Mouse (Mus musculus) right cerebral cortex, adult 18-20 months (tissue): Measurements from ENCODE around the gene Gm20388.

Experiments used
- DNase-seq: peaks from one replicate; pipeline ENCODE4 v3.0.0; 2022; ENCODE audit warnings: mixed read lengths

Gm20388 gene

DNA sequence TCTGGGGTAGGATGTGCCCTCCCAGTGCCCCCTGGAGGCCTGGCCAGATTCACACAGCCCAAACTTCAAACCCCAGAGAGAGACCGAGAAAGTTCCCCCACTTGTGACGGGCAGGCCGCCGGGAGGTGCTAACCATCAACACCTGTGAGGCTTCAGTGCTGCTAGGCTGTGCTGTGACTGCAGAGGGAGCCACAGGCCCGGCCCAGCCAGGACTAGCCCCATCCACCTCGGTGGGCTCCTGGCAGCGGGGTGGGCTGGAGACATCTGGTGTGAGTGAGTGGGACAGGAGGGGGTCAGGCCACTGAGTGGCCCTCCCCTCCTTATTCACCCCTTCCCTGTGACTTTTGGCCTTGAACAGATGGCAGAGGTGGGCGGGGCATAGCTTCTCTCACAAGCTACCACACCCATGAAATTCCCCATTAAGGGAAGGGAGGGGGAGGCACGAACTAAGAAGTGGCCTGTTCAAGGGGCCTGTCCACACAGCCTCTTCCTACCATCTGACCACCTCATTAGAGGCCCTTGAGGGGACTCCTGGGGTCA is 497.1 kb downstream of the Gm20388 start:
- DNase-seq = no peak

DNA sequence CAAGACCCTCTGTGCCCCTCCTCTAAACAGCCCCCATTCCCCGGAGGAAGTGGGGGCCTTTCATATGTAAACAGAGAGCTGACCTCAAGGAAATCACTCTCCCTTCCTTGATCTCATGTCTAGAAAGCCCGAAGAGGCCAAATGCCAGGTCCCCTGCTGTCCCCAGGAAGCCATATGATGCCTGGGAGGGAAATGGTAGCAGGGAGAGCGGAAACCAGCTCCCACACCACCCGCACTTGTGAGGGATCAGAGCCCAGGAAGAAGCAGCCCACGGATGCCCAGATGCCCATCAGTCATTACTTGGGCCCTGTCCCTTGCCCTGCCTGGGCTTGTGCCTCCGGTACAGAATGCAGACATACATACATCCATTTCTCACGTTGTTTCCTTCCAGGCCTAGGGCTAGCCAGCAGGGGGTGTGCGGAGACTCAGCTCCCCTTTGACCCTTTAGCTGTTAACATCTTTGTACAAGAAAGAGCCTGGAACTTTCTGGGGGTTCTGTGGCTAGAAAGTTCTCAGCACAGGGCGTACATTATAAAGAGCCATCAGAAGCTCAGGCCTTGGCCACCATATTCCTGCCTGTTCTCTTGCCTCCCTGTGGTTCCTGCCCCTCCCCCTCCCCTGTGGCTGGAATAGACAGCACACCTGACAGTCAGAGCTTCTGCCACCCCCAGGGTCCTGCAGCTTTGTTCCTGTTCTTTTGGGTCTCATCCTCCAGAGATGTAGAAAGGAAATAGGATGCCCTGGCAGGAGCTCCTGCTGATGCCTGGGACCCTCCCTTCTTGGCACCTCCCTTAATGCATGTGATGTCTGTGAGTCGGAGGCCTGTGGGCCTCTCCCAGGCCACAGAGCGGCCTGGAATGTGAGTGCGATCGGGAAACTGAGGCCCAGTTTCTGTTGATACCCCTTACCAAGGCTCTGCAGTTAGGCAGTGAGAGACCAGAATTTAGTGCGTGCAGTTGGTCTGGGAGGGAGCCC is 497.9 kb downstream of the Gm20388 start:
- no peak for DNase-seq

DNA sequence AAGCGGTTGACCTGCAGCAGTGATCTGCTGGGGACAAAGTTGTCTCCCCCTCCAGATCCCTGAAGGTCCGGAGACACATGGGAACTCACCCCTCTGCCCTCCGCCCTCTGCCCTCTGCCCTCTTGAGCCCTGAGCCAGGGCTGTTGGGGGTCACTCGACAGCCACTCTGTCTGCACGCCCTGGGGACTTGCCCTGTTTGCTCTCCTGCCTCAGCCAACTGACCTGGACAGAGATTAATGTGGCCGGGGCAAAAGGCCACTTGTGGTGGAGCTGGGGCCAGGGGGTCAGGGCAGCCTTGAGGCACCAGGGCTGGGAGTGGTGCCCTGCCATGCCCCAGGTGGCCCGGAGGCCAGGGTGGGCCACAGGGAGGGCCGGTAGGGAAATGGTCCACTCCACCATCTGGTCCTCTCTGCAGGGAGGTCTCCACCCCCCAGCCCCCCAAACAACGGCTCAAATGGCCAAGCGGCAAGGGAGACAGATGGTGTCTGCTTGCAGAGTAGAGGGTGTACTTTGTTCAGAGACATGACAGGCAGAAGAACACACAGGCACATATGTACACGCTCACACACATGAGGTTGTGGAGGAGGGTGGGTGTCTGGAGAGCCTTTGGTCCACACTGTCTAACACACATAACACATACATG is 498.9 kb downstream of the Gm20388 start:
- no peak for DNase-seq

DNA sequence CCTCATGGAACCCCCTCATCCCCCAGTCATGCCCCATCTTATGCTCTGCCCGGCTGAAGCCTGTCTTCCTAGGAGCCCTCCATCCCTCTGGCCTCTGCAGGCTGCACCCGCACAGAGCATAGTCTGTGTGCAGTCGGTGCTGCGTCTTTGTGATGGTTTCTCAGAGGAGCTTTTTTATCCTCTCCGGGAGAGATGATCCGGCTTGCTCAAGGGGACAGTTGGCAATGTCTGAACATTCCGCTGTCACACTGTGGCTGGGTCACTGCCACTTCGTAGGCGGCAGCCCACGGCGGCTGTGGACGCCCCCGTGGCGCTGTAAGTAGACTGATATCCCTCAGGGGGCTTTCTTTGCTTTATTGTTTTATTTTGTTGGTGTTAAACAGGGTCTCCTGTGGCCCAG is 500.4 kb downstream of the Gm20388 start:
- DNase-seq = no peak

DNA sequence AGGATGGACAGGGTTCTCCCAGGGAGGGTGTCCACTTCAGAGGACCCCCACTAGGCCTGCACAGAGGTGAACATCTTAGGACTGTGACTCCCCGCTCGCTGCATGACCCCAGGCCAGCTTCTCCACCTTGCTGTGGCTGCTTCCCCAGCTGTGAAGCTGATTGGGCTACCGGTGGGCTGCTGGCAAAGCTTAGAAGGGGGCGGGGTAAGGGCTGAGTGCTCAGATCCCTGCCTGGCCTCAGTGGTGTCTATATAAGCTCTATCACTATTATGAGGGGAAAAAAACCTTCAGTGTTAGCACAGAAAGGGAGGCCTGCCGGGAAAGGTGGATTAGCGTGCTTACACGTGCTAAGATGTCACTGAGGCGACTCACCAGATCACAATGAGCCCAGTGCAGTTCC is 501.2 kb downstream of the Gm20388 start:
- no peak for DNase-seq

DNA sequence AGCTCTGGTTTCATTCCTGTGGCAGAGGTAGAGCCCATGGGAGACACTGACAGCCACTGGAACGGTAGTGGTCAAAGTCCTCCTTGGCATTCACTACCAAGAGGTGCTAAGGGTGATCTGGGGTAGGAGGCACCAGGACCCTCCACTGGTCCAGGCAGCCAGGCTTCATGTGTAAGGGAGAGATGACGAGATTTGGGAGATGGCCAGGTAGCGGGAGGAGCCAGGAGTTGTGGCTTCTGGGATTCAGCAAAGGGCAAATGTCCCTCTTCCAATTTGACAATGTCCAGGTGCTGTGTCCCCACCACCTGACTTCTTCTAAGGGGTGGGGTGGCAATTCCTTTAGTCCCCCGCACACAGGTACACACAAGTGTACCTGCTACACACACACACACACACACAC is 501.7 kb downstream of the Gm20388 start:
- no peak for DNase-seq

DNA sequence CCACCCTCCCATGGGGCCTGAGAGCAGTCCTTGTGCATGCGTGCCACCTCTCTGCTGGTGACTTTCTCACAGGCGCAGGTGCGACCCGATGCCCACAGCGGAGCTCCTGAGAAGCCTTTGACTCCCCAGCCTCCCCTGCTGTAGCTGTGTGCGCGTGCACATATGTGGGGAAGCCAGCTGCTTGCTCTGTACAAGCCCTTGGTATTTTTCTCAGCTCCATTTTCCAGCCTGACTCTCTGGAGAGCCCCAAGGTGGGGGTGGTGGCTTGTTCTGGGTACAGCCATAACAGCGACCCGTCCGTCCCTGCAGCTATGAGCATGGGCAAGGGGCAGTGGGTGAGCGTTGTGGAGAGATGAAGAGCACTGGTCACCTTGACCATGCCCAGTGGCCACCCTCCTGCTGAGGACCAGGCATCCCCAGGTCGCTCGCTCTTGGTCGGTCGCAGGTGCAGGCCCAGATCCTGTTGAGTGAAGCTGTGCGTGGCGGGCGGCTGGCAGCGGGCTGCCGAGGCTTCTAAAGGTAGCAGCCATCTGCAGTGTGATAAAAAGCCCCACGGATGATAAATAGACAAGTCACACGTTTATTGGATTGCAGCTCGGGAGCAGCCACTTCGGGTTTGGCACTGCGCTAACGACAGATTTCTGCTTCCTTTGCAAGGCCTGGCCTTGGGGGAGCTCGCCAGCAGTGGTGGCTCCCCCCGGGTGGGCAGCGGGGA is 502.4 kb downstream of the Gm20388 start:
- DNase-seq = peak; percentile 67

DNA sequence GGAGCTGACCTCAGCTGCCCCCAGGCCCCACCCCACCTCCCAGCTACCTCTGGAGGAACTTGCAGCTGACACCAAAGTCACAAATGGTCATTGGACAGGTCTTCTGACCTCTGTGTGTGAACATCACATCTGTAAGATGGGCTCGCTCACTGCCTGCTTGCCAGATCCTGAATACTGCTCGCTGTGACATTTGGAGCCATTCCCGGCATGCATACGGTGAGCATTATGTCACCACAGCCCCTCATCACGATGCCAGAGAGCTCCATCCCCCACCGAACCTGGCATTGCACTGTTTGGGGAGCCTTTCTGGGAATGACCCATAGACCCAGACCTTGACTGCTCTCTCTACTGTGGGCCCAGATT is 503.0 kb downstream of the Gm20388 start:
- no peak for DNase-seq

DNA sequence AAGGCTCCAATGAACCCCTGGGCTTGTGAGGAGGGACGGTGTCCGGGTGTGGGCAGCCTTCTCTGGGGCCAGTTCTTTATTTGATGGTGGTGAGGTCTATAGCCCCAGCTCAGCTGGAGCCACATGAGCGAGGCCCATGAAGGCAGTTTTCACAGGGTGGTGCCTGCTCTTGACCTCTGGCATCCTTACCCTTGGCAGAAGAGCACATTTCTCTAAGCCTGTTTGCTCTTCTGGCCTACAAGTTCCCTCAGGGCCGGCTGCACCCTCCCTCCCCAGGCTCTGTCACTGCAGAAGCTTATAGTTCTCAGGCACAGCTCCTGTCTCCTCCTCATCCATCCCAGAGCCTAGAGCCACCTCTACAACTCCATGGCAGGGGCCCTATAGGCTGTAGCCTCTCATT is 503.6 kb downstream of the Gm20388 start:
- DNase-seq = no peak

DNA sequence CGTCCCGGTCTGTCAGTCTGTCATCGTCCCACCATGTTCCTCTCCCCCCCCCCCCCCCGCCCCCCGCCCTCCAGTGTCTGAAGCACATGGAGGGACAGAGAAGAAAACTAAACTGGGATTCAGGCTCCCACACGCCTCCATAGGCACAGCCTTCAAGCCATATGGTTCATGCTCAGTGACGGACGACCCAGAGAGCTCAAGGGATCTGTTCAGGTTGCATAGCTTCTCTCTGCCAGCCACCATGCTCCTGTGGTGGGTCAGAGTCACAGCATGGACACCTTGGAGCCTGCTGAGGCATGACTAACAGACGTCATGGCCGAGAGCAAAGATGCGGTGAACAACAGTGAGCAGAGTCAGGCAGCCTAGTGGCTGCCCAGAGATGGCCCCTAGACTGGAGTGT is 504.8 kb downstream of the Gm20388 start:
- no peak for DNase-seq

DNA sequence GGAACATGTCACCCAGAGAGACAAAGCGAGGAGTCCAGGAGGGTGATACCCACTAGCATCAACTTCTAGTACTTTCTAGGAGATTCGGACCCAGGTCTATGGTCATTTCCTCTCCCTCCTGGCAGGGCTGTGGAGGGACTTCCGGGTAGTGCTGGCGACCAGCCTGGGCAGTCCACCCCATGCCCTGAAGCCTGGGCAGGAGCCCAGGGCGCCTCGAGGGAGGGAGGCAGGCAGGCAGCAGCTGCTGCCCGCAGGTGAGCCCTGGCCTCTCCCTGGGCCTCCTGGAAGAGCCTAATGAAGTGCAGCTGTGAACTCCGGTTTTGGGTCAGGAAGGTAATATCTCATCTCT is 505.5 kb downstream of the Gm20388 start:
- DNase-seq = no peak

DNA sequence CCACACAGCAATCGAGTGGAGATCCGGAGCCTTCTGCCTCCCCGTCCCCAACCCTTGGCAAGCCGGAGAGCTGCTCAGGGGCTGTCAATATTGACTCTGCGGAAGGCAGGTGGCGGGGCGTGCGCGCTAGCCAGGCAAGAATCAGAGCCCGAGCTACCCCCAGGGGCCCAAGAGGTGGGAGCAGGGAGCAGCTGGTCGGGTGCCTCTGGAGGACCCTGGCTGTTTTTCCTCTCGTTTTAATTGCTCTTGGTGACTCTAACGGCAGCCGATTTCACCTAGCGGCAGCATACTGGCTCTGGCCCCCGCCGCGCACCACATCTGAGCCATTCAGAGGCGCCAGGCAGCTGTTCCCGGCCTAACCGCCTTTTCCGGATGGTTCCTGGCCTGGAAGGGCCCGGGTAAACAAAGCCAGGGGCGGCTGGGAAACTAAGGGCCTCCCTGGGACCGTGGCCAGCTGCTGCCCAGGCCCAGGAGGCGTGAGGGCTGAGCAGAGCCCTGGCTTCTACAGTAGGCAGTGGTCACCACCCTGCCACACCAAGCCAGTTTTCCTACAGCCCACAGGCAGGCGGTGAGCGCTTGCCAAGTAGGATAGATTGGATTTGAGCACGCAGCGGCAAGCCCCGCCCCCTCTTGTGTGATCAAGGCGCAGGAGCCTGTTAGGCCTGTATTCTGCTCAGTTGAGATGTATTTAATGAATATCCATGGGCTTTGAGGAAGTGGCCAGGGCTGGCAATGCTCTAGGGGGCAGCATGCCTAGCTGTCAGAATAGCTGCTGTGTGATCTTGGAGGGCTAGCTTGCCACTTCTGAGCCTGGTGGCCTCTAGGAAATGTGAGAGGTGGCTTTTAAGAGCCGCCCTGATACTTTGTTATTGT is 506.1 kb downstream of the Gm20388 start:
- peak; percentile 67 for DNase-seq

DNA sequence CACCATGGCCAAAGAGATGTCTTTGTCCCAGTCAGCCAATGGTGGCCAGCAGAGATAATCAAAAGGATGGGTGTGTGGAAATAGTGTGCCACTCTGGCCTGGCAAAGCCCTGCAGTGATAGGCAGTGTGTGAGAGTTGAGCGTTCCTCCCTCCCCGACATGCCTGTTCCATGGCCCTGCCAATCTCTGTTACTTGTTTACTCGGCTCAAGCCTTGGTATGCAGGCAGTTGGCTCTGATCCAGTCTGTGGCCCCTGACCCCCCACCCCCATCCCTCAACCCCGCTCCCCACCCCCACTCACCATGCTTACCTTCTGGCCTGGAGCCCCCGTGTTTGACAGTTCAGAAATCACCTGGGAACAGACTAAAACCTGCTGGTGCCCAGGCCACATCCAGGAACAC is 507.5 kb downstream of the Gm20388 start:
- DNase-seq = no peak

DNA sequence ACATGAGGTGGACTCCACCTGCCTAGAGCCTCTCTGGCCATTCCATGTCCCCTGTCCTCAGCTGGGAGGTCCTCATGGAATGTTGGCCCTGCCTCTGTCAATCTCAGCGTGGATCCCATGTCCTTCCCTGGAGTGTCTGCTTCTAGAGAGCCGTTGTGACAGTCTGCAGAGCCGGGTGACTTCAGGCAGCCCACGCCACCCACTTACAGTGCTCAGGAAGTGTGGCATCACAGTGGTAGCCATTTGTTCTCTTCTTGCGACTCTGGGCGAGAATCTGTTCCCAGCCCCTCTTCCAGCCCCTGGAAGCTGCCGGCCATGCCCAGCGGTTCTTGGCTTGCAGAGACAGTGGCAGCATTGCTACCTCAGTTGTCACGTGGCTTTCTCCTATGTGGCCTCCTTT is 509.0 kb downstream of the Gm20388 start:
- peak; percentile 53 for DNase-seq

DNA sequence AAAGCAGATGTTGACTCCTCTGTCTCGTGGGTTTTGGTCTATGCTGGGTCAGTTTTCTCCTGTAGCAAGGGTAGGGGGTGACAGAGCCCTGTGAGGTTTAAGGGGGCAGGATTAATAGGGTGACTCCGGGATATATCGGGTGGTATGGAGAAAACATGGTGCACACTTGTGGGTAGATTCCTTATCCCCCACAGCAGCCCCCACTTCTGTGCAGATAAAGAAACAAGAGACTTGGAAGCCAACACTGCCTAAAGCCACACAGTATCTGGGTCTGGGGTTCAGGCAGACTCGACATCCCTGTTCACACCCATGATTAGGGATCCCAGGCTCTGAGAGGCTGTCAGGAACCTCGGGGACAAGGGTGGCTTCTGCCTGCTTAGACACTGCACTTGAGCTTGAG is 509.6 kb downstream of the Gm20388 start:
- no peak for DNase-seq

DNA sequence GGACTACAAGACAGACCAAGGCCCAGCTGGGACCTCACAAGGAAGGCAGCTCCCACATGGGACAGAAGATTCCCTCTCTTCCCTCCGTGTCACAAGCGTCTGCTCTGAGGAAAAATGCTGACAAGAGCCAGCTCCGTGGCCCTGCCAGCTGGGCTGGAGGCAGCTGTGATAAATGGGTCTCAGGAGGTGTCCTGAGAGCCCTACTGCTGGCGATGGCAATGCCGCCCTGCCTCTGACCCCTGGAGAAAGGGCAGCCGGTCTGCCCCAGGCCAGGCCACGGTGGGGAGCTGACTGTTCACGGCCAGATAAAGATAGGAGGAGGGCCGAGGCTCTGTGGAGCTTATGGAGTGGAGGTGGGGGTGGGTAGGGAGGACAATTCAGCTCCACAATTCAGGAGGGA is 511.0 kb downstream of the Gm20388 start:
- no peak for DNase-seq

DNA sequence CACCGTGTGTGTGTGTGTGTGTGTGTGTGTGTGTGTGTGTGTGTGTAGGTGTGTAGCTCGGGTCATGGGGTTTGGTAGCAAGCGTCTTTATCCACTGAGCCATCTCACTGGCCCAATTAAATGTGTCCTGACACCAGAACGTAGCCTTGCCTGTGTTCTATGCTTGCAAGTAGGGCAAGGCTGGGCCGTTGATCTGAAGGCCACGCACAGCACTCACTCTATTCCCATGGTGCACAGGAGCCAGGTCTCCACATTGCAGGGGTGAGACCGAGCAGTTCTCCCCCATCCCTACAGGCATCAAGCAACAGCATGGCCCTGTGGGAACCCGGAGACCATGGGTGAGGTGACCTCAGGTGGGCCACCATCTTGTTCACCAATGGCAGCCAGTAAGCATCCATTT is 511.6 kb downstream of the Gm20388 start:
- no peak for DNase-seq

DNA sequence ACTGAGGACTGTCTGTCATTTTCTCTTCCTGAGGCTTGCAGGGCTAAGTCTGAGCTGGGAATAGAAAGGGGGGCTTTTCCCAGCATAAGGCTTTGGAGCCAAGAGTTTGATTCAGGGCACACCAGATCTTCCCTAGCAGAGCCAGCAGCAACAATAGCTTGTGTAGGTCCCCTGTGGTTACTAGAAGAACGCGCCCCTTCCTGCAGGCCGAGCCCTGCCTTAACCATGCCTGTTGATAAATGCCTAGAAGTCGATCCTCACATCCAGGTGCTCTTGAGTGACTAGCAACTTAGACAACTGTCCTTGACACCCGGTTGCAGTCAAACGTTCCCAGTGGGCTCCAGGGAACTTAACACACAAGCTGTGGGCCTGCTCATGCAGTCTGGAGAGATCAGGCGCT is 512.9 kb downstream of the Gm20388 start:
- no peak for DNase-seq

DNA sequence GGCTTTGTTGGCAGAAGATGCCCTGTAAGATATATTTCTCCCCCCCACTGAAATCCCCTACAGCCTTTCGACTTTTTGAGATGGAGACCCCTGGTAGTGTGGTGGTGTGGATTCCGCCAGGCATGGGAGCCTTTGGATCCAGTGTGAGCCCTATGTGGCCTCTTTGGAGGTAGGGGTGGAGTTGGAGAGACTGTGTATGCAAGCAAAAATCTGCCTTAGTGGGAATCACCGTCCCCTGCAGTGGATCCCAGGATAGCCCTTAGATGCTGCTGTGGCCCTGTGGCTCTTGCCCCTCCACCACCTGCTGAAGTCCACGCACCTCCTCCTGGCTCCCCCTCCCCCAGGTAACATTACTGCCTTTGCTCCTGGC is 514.2 kb downstream of the Gm20388 start:
- DNase-seq = no peak

DNA sequence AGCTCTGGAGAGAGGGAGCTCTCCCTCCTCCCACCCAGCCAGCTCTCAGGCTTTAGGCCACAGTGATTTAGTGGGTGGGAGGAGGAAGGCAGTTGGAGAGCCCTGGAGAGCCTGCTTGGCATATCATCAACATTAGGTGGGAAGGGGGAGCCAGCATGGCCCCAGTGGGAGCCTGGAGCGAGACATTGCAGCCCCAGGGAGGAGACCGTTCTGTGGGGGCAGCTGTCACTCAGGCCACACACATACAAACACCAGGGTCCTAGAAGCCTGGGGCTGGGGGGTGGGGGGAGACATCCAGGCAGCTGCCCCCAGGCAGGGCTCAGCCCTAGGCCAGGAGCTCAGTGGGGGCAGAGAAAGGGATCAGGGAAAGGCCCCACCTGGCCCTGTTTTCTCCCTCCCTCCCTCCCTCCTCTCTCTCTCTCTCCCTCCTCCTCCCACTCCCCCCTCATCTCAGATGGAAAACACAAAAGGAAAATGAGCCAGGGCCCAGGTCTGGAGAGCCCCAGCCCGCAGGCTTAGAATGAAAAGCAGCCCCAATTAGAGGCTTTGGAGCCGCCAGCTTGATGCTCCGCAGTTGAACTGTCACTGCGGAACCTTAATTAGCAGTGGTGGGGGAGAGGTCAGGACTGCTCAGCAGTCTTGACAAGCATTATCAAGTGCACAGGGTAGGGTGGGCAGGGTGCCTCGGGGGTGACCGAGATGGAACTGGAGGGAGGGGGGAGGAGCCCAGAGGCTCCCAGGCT is 514.7 kb downstream of the Gm20388 start:
- peak; percentile 63 for DNase-seq

DNA sequence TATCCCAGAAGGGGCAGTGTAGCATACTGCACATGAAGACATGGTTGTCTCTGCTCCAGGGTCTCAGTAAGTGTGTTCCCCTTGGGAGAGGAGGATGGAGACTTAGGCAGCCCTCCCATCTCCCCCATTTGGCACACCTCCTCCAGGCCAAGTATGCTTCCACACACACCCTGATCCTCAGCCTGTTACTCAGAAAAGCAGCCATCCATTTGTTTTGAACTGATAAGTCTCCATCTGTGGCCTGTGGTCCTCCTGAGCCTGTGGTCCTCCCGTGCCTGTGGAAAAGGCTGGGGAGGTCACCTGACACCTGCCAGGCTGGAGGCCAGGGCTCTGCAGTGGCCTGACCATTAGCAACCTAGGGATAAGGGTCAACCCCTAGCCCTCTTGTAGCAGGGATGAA is 515.5 kb downstream of the Gm20388 start:
- DNase-seq = no peak
